Mouse (Mus musculus): ENCODE data around the gene Mael. TPM values are rescaled to one million over a fixed set of nuclear protein-coding genes. Genes with fewer than 3 reads are reported as not detected.

Mael gene
- polyA plus RNA-seq, 1 experiment: 0.10 TPM

- TF ChIP-seq POLR2A (IDR thresholded peaks at IDR 0.05; ENCODE audit: borderline replicate concordance, insufficient read depth, low read length) (no peak), CTCF (IDR thresholded peaks at IDR 0.05; ENCODE audit: borderline replicate concordance, insufficient read depth, low read depth, low read length) (no peak)
- no peak overlapping the region for H3K27ac ChIP-seq (ENCODE audit: insufficient read depth, low read length)
- no peak overlapping the region for H3K4me3 ChIP-seq (replicated peaks; ENCODE audit: insufficient read depth, low read depth, low read length)
- DNase-seq: no peak
- no peaks in the 10 kb centered on the region for H3K4me1 ChIP-seq (ENCODE audit: control insufficient read depth, insufficient read depth, low read length)
- no peaks in the 10 kb centered on the region for H3K27me3 ChIP-seq (ENCODE audit: control insufficient read depth, insufficient read depth, low read length)
- 75% methylated on average over 12 of the region's 12 CpGs for WGBS
Measured at GRCm38 (mm10) chr1:166157712-166158111, 80.8 kb downstream of the Mael start.

GRCm38 (mm10) chr1:166155113-166155494, 83.4 kb downstream of the Mael start:
- TF ChIP-seq CTCF (IDR thresholded peaks at IDR 0.05; ENCODE audit: borderline replicate concordance, insufficient read depth, low read depth, low read length) (no peak), POLR2A (IDR thresholded peaks at IDR 0.05; ENCODE audit: borderline replicate concordance, insufficient read depth, low read length) (no peak)
- no peak for DNase-seq
- Histone ChIP-seq H3K4me3 (replicated peaks; ENCODE audit: insufficient read depth, low read depth, low read length) (no peak overlapping the region), H3K27ac (ENCODE audit: insufficient read depth, low read length) (no peak overlapping the region), H3K27me3 (ENCODE audit: control insufficient read depth, insufficient read depth, low read length) (no peaks in the 10 kb centered on the region), H3K4me1 (ENCODE audit: control insufficient read depth, insufficient read depth, low read length) (no peaks in the 10 kb centered on the region)
- 63% methylated on average over 10 of the region's 10 CpGs for WGBS

GRCm38 (mm10) chr1:166154162-166155112, 84.1 kb downstream of the Mael start:
- no peaks in the 10 kb centered on the region for H3K4me1 ChIP-seq (ENCODE audit: control insufficient read depth, insufficient read depth, low read length)
- peak; percentile 93 for TF ChIP-seq CTCF (IDR thresholded peaks at IDR 0.05; ENCODE audit: borderline replicate concordance, insufficient read depth, low read depth, low read length)
- TF ChIP-seq POLR2A (IDR thresholded peaks at IDR 0.05; ENCODE audit: borderline replicate concordance, insufficient read depth, low read length): no peak
- peak; percentile 70 to 77 for DNase-seq
- H3K27me3 ChIP-seq (ENCODE audit: control insufficient read depth, insufficient read depth, low read length): no peaks in the 10 kb centered on the region
- H3K4me3 ChIP-seq (replicated peaks; ENCODE audit: insufficient read depth, low read depth, low read length): no peak overlapping the region
- 16% methylated on average over 29 of the region's 29 CpGs for WGBS
- H3K27ac ChIP-seq (ENCODE audit: insufficient read depth, low read length): no peak overlapping the region

GRCm38 (mm10) chr1:166153351-166154120, 85.0 kb downstream of the Mael start:
- Histone ChIP-seq H3K27me3 (ENCODE audit: control insufficient read depth, insufficient read depth, low read length) (no peaks in the 10 kb centered on the region), H3K4me1 (ENCODE audit: control insufficient read depth, insufficient read depth, low read length) (no peaks in the 10 kb centered on the region), H3K4me3 (replicated peaks; ENCODE audit: insufficient read depth, low read depth, low read length) (no peak overlapping the region), H3K27ac (ENCODE audit: insufficient read depth, low read length) (no peak overlapping the region)
- WGBS: 13% methylated on average over 18 of the region's 18 CpGs
- TF ChIP-seq CTCF (IDR thresholded peaks at IDR 0.05; ENCODE audit: borderline replicate concordance, insufficient read depth, low read depth, low read length) (peak; percentile 95), POLR2A (IDR thresholded peaks at IDR 0.05; ENCODE audit: borderline replicate concordance, insufficient read depth, low read length) (no peak)
- DNase-seq: peak; percentile 70 to 85

- TF ChIP-seq POLR2A (IDR thresholded peaks at IDR 0.05; ENCODE audit: borderline replicate concordance, insufficient read depth, low read length) (no peak), CTCF (IDR thresholded peaks at IDR 0.05; ENCODE audit: borderline replicate concordance, insufficient read depth, low read depth, low read length) (no peak)
- H3K27ac ChIP-seq (ENCODE audit: insufficient read depth, low read length): no peak overlapping the region
- no peaks in the 10 kb centered on the region for H3K4me1 ChIP-seq (ENCODE audit: control insufficient read depth, insufficient read depth, low read length)
- 76% methylated on average over 10 of the region's 10 CpGs for WGBS
- DNase-seq: no peak
- no peaks in the 10 kb centered on the region for H3K27me3 ChIP-seq (ENCODE audit: control insufficient read depth, insufficient read depth, low read length)
- no peak overlapping the region for H3K4me3 ChIP-seq (replicated peaks; ENCODE audit: insufficient read depth, low read depth, low read length)
Measured at GRCm38 (mm10) chr1:166152034-166152433, 86.5 kb downstream of the Mael start.

GRCm38 (mm10) chr1:166151341-166151740, 87.2 kb downstream of the Mael start:
- 36% methylated on average over 11 of the region's 11 CpGs for WGBS
- H3K27me3 ChIP-seq (ENCODE audit: control insufficient read depth, insufficient read depth, low read length): no peaks in the 10 kb centered on the region
- H3K4me3 ChIP-seq (replicated peaks; ENCODE audit: insufficient read depth, low read depth, low read length): no peak overlapping the region
- DNase-seq: no peak
- no peak overlapping the region for H3K27ac ChIP-seq (ENCODE audit: insufficient read depth, low read length)
- no peak for TF ChIP-seq CTCF (IDR thresholded peaks at IDR 0.05; ENCODE audit: borderline replicate concordance, insufficient read depth, low read depth, low read length)
- no peak for TF ChIP-seq POLR2A (IDR thresholded peaks at IDR 0.05; ENCODE audit: borderline replicate concordance, insufficient read depth, low read length)
- no peaks in the 10 kb centered on the region for H3K4me1 ChIP-seq (ENCODE audit: control insufficient read depth, insufficient read depth, low read length)

Other genes starting within 250 kb of the Mael start
- gene Pou2f1, start 236.1 kb downstream of the Mael start, polyA plus RNA-seq (2012; rRNA removed): 11.0 and 12.2 TPM in 2 replicates
- gene Dusp27, start 110.8 kb downstream of the Mael start, polyA plus RNA-seq (2012; rRNA removed): 0.15 and 0.16 TPM in 2 replicates
- gene Gpa33, start 108.5 kb downstream of the Mael start, polyA plus RNA-seq (2012; rRNA removed): not detected in 2 replicates
- 3.4 TPM in 2 replicates for gene Ildr2, start 15.4 kb upstream of the Mael start, polyA plus RNA-seq (2012; rRNA removed)
- gene Tada1, start 140.3 kb upstream of the Mael start, polyA plus RNA-seq (2012; rRNA removed): 50.2 and 50.8 TPM in 2 replicates
- 40.2 and 42.0 TPM in 2 replicates for gene Pogk, start 171.1 kb upstream of the Mael start, polyA plus RNA-seq (2012; rRNA removed)

All from cerebellum, adult 2 months (tissue).